Mouse (Mus musculus): Measurements from ENCODE around the gene Acad12.

- no peak for TF ChIP-seq CTCF (IDR thresholded peaks at IDR 0.05; ENCODE audit: low read depth)
- no peak for TF ChIP-seq EP300 (optimal IDR thresholded peaks at IDR 0.05)
Observed at GRCm38 (mm10) chr5:121597991-121598537, 20.7 kb downstream of the Acad12 start.
